Mouse (Mus musculus) spleen, embryonic (tissue): Measurements from ENCODE around the gene B3gat1.

Experiments
- CTCF ChIA-PET: fragments of 350-600 bp; sonication (Branson Sonifier 250); formaldehyde crosslinking; loops from one replicate; lab custom pipeline; 2022; lab: Charles Lee

Gene B3gat1

GRCm38 (mm10) chr9:26733206-26733891 is at the start of gene B3gat1:
TSS of gene B3gat1 (plus strand) at chr9:26733728.
- CTCF ChIA-PET = no interaction called here

- CTCF ChIA-PET = no interaction called here
Measured at GRCm38 (mm10) chr9:26689171-26689570, 44.4 kb upstream of the B3gat1 start.

GRCm38 (mm10) chr9:26689956-26690698 is 43.4 kb upstream of the B3gat1 start:
- CTCF ChIA-PET = no interaction called here

- CTCF ChIA-PET = no interaction called here
Measured at GRCm38 (mm10) chr9:26692641-26693040, 40.9 kb upstream of the B3gat1 start.

GRCm38 (mm10) chr9:26694656-26695055 is 38.9 kb upstream of the B3gat1 start:
- CTCF ChIA-PET = no interaction called here

GRCm38 (mm10) chr9:26695178-26695577 is 38.4 kb upstream of the B3gat1 start:
- CTCF ChIA-PET = no interaction called here

- CTCF ChIA-PET = no interaction called here
Measured at GRCm38 (mm10) chr9:26698286-26698685, 35.2 kb upstream of the B3gat1 start.

- CTCF ChIA-PET = no interaction called here
Measured at GRCm38 (mm10) chr9:26700329-26700728, 33.2 kb upstream of the B3gat1 start.

GRCm38 (mm10) chr9:26718388-26718787 is 15.1 kb upstream of the B3gat1 start:
- CTCF ChIA-PET = no interaction called here

GRCm38 (mm10) chr9:26721771-26722170 is 11.8 kb upstream of the B3gat1 start:
- CTCF ChIA-PET = no interaction called here

- CTCF ChIA-PET = no interaction called here
Measured at GRCm38 (mm10) chr9:26725709-26726108, 7.8 kb upstream of the B3gat1 start.

- CTCF ChIA-PET = no interaction called here
Measured at GRCm38 (mm10) chr9:26727445-26727844, 6.1 kb upstream of the B3gat1 start.

GRCm38 (mm10) chr9:26728556-26728955 is 5.0 kb upstream of the B3gat1 start:
- CTCF ChIA-PET = interaction anchor here (0.7 kb wide), 1 partner anchor 17 kb away, joined by 8 read pairs; no protein-coding TSS in a partner anchor

GRCm38 (mm10) chr9:26733986-26734385 is 458 bp downstream of the B3gat1 start:
- CTCF ChIA-PET = no interaction called here

- CTCF ChIA-PET = no interaction called here
Measured at GRCm38 (mm10) chr9:26737116-26737515, 3.6 kb downstream of the B3gat1 start.

- CTCF ChIA-PET = no interaction called here
Measured at GRCm38 (mm10) chr9:26742817-26743216, 9.3 kb downstream of the B3gat1 start.

GRCm38 (mm10) chr9:26747121-26747520 is 13.6 kb downstream of the B3gat1 start:
- CTCF ChIA-PET = no interaction called here

- CTCF ChIA-PET = no interaction called here
Measured at GRCm38 (mm10) chr9:26748893-26749292, 15.4 kb downstream of the B3gat1 start.

GRCm38 (mm10) chr9:26760081-26760480 is 26.6 kb downstream of the B3gat1 start:
- CTCF ChIA-PET = no interaction called here

- CTCF ChIA-PET = no interaction called here
Measured at GRCm38 (mm10) chr9:26760576-26760975, 27.0 kb downstream of the B3gat1 start.

GRCm38 (mm10) chr9:26762477-26762876 is 28.9 kb downstream of the B3gat1 start:
- CTCF ChIA-PET = no interaction called here

- CTCF ChIA-PET = no interaction called here
Measured at GRCm38 (mm10) chr9:26768181-26768580, 34.7 kb downstream of the B3gat1 start.

- CTCF ChIA-PET = no interaction called here
Measured at GRCm38 (mm10) chr9:26775700-26776099, 42.2 kb downstream of the B3gat1 start.
